Mouse (Mus musculus): ENCODE results near the gene Zfhx3. TPM values are rescaled to one million over a fixed set of nuclear protein-coding genes. Genes with fewer than 3 reads are reported as not detected.

Gene Zfhx3
- polyA plus RNA-seq, 1 experiment from 2014 or later: 19.8 TPM

GRCm38 (mm10) chr8:108796882-108797281 is 854.4 kb downstream of the Zfhx3 start:
- 82% methylated on average over 3 of the region's 3 CpGs for WGBS

GRCm38 (mm10) chr8:108798012-108798411 is 855.6 kb downstream of the Zfhx3 start:
- H3K27me3 ChIP-seq (ENCODE audit: insufficient read depth, low read length): no peaks in the 10 kb centered on the region
- DNase-seq (peak; percentile 98), ATAC-seq (ENCODE audit: insufficient read depth) (peak; percentile 95)
- H3K27ac ChIP-seq (ENCODE audit: low read depth): peak overlapping the region; percentile 81
- H3K9ac ChIP-seq: no peak overlapping the region
- H3K36me3 ChIP-seq (ENCODE audit: insufficient read depth): peaks cover 62% of the 10 kb centered on the region
- peaks cover 10% of the 10 kb centered on the region; the same call in 1 of the 2 replicates for H3K9me3 ChIP-seq (ENCODE audit: low read depth, low read length)
- H3K4me3 ChIP-seq (ENCODE audit: low read depth, low read length): no peak overlapping the region
- peaks cover 20% of the 10 kb centered on the region for H3K4me1 ChIP-seq (ENCODE audit: insufficient read depth)
- H3K4me2 ChIP-seq: no peak overlapping the region
- no peak for TF ChIP-seq CTCF (IDR thresholded peaks at IDR 0.05; ENCODE audit: low read depth)
- WGBS: 21% methylated on average over 12 of the region's 12 CpGs

More at GRCm38 (mm10) chr8:108796882-108797281, 854.4 kb downstream of the Zfhx3 start:
- no peak overlapping the region for H3K4me2 ChIP-seq
- H3K4me1 ChIP-seq (ENCODE audit: insufficient read depth): peaks cover 20% of the 10 kb centered on the region
- no peak for TF ChIP-seq CTCF (IDR thresholded peaks at IDR 0.05; ENCODE audit: low read depth)
- no peak overlapping the region for H3K4me3 ChIP-seq (ENCODE audit: low read depth, low read length)
- H3K27me3 ChIP-seq (ENCODE audit: insufficient read depth, low read length): no peaks in the 10 kb centered on the region
- peaks cover 61% of the 10 kb centered on the region for H3K36me3 ChIP-seq (ENCODE audit: insufficient read depth)
- H3K27ac ChIP-seq (ENCODE audit: low read depth): peak overlapping the region; percentile 81; the same call in 1 of the 2 replicates
- H3K9me3 ChIP-seq (ENCODE audit: low read depth, low read length): peaks cover 19% of the 10 kb centered on the region; the same call in 1 of the 2 replicates
- no peak overlapping the region for H3K9ac ChIP-seq
- DNase-seq (no peak), ATAC-seq (ENCODE audit: insufficient read depth) (no peak)

GRCm38 (mm10) chr8:108799250-108799649 is 856.8 kb downstream of the Zfhx3 start:
- ATAC-seq (ENCODE audit: insufficient read depth) (no peak), DNase-seq (no peak)
- Histone ChIP-seq H3K36me3 (ENCODE audit: insufficient read depth) (peaks cover 58% of the 10 kb centered on the region), H3K9ac (no peak overlapping the region), H3K9me3 (ENCODE audit: low read depth, low read length) (peaks cover 4% of the 10 kb centered on the region; the same call in 1 of the 2 replicates), H3K27ac (ENCODE audit: low read depth) (no peak overlapping the region), H3K4me1 (ENCODE audit: insufficient read depth) (peaks cover 20% of the 10 kb centered on the region), H3K4me2 (no peak overlapping the region), H3K27me3 (ENCODE audit: insufficient read depth, low read length) (no peaks in the 10 kb centered on the region), H3K4me3 (ENCODE audit: low read depth, low read length) (no peak overlapping the region)
- TF ChIP-seq CTCF (IDR thresholded peaks at IDR 0.05; ENCODE audit: low read depth): no peak
- WGBS: 82% methylated on average over 6 of the region's 6 CpGs

DNA sequence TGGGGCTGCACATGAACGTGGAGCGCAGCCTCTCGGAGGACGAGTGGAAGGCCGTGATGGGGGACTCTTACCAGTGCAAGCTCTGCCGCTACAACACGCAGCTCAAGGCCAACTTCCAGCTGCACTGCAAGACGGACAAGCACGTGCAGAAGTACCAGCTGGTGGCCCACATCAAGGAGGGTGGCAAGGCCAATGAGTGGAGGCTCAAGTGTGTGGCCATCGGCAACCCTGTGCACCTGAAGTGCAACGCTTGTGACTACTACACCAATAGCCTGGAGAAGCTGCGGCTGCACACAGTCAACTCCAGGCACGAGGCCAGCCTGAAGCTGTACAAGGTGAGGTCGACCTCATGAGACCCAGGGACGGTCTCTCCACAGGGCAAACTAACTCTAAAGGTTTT is 857.9 kb downstream of the Zfhx3 start:
- no peak overlapping the region for H3K4me3 ChIP-seq (ENCODE audit: low read depth, low read length)
- no peaks in the 10 kb centered on the region for H3K27me3 ChIP-seq (ENCODE audit: insufficient read depth, low read length)
- no peak overlapping the region for H3K4me2 ChIP-seq
- no peak for TF ChIP-seq CTCF (IDR thresholded peaks at IDR 0.05; ENCODE audit: low read depth)
- DNase-seq (no peak), ATAC-seq (ENCODE audit: insufficient read depth) (no peak)
- peaks cover 20% of the 10 kb centered on the region for H3K4me1 ChIP-seq (ENCODE audit: insufficient read depth)
- H3K36me3 ChIP-seq (ENCODE audit: insufficient read depth): peaks cover 49% of the 10 kb centered on the region
- H3K9ac ChIP-seq: no peak overlapping the region
- H3K27ac ChIP-seq (ENCODE audit: low read depth): no peak overlapping the region
- WGBS: 92% methylated on average over 15 of the region's 15 CpGs
- peaks cover 2% of the 10 kb centered on the region; the same call in 1 of the 2 replicates for H3K9me3 ChIP-seq (ENCODE audit: low read depth, low read length)

GRCm38 (mm10) chr8:108803017-108803416 is 860.6 kb downstream of the Zfhx3 start:
- Histone ChIP-seq H3K4me2 (no peak overlapping the region), H3K4me1 (ENCODE audit: insufficient read depth) (peaks cover 11% of the 10 kb centered on the region; the same call in 1 of the 2 replicates), H3K9me3 (ENCODE audit: low read depth, low read length) (no peaks in the 10 kb centered on the region), H3K27ac (ENCODE audit: low read depth) (no peak overlapping the region), H3K4me3 (ENCODE audit: low read depth, low read length) (no peak overlapping the region), H3K36me3 (ENCODE audit: insufficient read depth) (peaks cover 47% of the 10 kb centered on the region), H3K9ac (no peak overlapping the region), H3K27me3 (ENCODE audit: insufficient read depth, low read length) (no peaks in the 10 kb centered on the region)
- DNase-seq (no peak), ATAC-seq (ENCODE audit: insufficient read depth) (no peak)
- 65% methylated on average over 6 of the region's 6 CpGs for WGBS
- TF ChIP-seq CTCF (IDR thresholded peaks at IDR 0.05; ENCODE audit: low read depth): no peak

DNA sequence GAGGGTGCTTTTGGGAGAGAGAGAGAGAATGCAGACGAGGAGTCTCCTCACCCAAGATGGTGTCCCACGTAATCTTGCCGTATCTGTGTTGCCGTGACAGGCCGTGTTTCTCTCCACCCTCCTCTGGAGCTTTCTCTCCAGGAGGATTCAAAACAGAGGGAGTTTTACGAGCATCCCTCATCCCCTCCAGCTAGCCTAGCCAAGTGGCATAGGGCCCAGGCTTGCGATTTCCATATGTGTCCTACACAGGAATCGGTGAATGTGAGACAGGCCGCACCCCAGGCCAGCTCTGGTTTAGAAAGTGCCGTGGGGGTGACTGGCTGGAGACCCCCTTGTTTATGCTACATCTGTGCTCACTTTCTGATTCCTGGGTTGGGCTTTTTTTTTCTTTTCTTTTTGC is 869.2 kb downstream of the Zfhx3 start:
- no peak; the same call in 1 of the 2 replicates for ATAC-seq (ENCODE audit: insufficient read depth)
- no peak overlapping the region for H3K4me3 ChIP-seq (ENCODE audit: low read depth, low read length)
- H3K36me3 ChIP-seq (ENCODE audit: insufficient read depth): peaks cover 13% of the 10 kb centered on the region; the same call in 1 of the 2 replicates
- H3K4me1 ChIP-seq (ENCODE audit: insufficient read depth): peaks cover 4% of the 10 kb centered on the region; the same call in 1 of the 2 replicates
- peak overlapping the region; percentile 30; the same call in 1 of the 2 replicates for H3K27ac ChIP-seq (ENCODE audit: low read depth)
- no peak for TF ChIP-seq CTCF (IDR thresholded peaks at IDR 0.05; ENCODE audit: low read depth)
- H3K9ac ChIP-seq: no peak overlapping the region
- peak; percentile 62 for DNase-seq
- no peak overlapping the region for H3K4me2 ChIP-seq
- no peaks in the 10 kb centered on the region for H3K9me3 ChIP-seq (ENCODE audit: low read depth, low read length)
- H3K27me3 ChIP-seq (ENCODE audit: insufficient read depth, low read length): no peaks in the 10 kb centered on the region
- 58% methylated on average over 10 of the region's 10 CpGs for WGBS

GRCm38 (mm10) chr8:108813375-108813774 is 870.9 kb downstream of the Zfhx3 start:
- Histone ChIP-seq H3K4me3 (ENCODE audit: low read depth, low read length) (no peak overlapping the region), H3K4me2 (no peak overlapping the region), H3K9ac (no peak overlapping the region), H3K27me3 (ENCODE audit: insufficient read depth, low read length) (no peaks in the 10 kb centered on the region), H3K36me3 (ENCODE audit: insufficient read depth) (peaks cover 16% of the 10 kb centered on the region; the same call in 1 of the 2 replicates), H3K4me1 (ENCODE audit: insufficient read depth) (peaks cover 4% of the 10 kb centered on the region; the same call in 1 of the 2 replicates), H3K9me3 (ENCODE audit: low read depth, low read length) (no peaks in the 10 kb centered on the region), H3K27ac (ENCODE audit: low read depth) (no peak overlapping the region)
- ATAC-seq (ENCODE audit: insufficient read depth) (0 out of 2 replicates have a peak, but pooled peaks have one; percentile 26), DNase-seq (peak; percentile 12)
- 43% methylated on average over 12 of the region's 12 CpGs for WGBS
- no peak for TF ChIP-seq CTCF (IDR thresholded peaks at IDR 0.05; ENCODE audit: low read depth)

Measured in lung, embryonic 14.5 days (tissue).